Mouse (Mus musculus) kidney, adult 2 months (tissue): ENCODE data around the gene Per1.

Source experiments
- CTCF ChIP-seq: fragments of 200-500 bp; conservative IDR thresholded peaks from 2 replicates; pipeline ENCODE4 v1.5.1; 2011; ENCODE audit warnings: low read depth, mild to moderate bottlenecking, control low read depth, low read length, moderate library complexity, mixed read lengths; ENCODE audit not compliant: insufficient read depth, insufficient read length
- POLR2A ChIP-seq: fragments of 200-500 bp; IDR thresholded peaks from one replicate; pipeline ENCODE4 v1.6.1; 2011; ENCODE audit warnings: low read depth, low read length, control low read depth

DNA sequence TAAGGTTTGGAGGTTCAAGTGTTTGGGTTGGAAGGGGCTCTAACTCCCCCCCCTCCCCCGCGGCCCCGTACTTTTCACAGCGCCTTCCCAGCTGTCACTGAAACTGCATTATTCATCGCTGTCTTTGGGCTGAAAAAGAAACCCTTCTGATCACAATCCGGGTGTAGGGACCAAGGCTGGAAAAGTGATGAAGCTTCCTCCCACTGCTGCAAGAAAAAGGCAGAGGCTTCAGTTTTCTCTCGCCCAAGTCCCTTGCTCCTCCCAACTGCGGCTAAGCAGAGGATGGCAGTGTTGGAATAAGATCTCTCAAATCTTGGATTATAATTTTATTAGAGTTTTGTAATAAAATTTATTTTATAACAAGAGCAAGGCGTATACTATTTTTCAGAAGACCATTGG, 22.4 kb upstream of the Per1 start:
- TF ChIP-seq POLR2A (no peak), CTCF (no peak)
